Mouse (Mus musculus) heart, embryonic 13.5 days (tissue): Measurements from ENCODE around the gene Smbd1. TPM values are rescaled to one million over a fixed set of nuclear protein-coding genes. Genes with fewer than 3 reads are reported as not detected.

ENCODE experiments used
- ATAC-seq: fragments of 200-750 bp; cut with Nextera tagmentation; 2 replicates; pipeline ENCODE4 v1.8.0; 2017; ENCODE audit warnings: moderate TSS enrichment; ENCODE audit not compliant: insufficient number of reproducible peaks, low FRiP score, low TSS enrichment; ENCODE audit errors: extremely low read depth
- H3K27ac ChIP-seq: fragments of 300-500 bp; sonication (generic); replicated peaks from 2 replicates; pipeline ENCODE4 v1.5.1; 2015; ENCODE audit warnings: moderate library complexity, mild to moderate bottlenecking, inconsistent platforms
- H3K27me3 ChIP-seq: fragments of 300-500 bp; sonication (generic); replicated peaks from 2 replicates; pipeline ENCODE4 v1.6.1; 2015; ENCODE audit warnings: mild to moderate bottlenecking, inconsistent platforms
- H3K36me3 ChIP-seq: fragments of 300-500 bp; sonication (generic); 2 replicates; pipeline ENCODE4 v1.6.1; 2015; ENCODE audit warnings: mild to moderate bottlenecking, inconsistent platforms
- H3K4me1 ChIP-seq: fragments of 300-500 bp; sonication (generic); 2 replicates; pipeline ENCODE4 v1.6.1; 2015; ENCODE audit warnings: inconsistent platforms
- H3K4me2 ChIP-seq: fragments of 300-500 bp; sonication (generic); 2 replicates; pipeline ENCODE4 v1.6.1; 2015; ENCODE audit warnings: inconsistent platforms, mild to moderate bottlenecking, moderate library complexity
- H3K4me3 ChIP-seq: fragments of 300-500 bp; sonication (generic); 2 replicates; pipeline ENCODE4 v1.5.1; 2015; ENCODE audit warnings: moderate library complexity, mild to moderate bottlenecking, inconsistent platforms
- H3K9ac ChIP-seq: fragments of 300-500 bp; sonication (generic); 2 replicates; pipeline ENCODE4 v1.6.1; 2015; ENCODE audit warnings: inconsistent platforms, mild to moderate bottlenecking, moderate library complexity
- H3K9me3 ChIP-seq: fragments of 300-500 bp; sonication (generic); 2 replicates; pipeline ENCODE4 v1.6.1; 2016; ENCODE audit warnings: inconsistent platforms
- WGBS: fragments of 180-500 bp; shearing (Covaris S2); methylation state at CpG from one replicate; pipeline ENCODE4 v1.1.7; 2015; ENCODE audit warnings: mixed read lengths; 5-methylcytosine and 5-hydroxymethylcytosine counted together
- polyA plus RNA-seq: library from polyadenylated mRNA; unstranded; fragments of >200 nt; fragmentation: Nextera tagmentation; extraction: Ambion mirVana; gene quantifications from 2 replicates; pipeline ENCODE4 v1.2.1, GENCODE M21; 2015

Gene Smbd1
- polyA plus RNA-seq, 1 experiment from 2014 or later: not detected

- H3K36me3 ChIP-seq: no peaks in the 10 kb centered on the region
- H3K27ac ChIP-seq: no peak overlapping the region
- peak overlapping the region; percentile 59 for H3K4me2 ChIP-seq
- no peak for ATAC-seq
- 2% methylated on average over 9 of the region's 9 CpGs for WGBS
- H3K9me3 ChIP-seq: no peaks in the 10 kb centered on the region
- H3K9ac ChIP-seq: no peak overlapping the region
- H3K4me1 ChIP-seq: peaks cover 19% of the 10 kb centered on the region
- peak overlapping the region; percentile 25; the same call in 1 of the 2 replicates for H3K4me3 ChIP-seq
- no peaks in the 10 kb centered on the region for H3K27me3 ChIP-seq
Observed at GRCm38 (mm10) chr16:32812888-32813361, 2.6 kb upstream of the Smbd1 start.

GRCm38 (mm10) chr16:32807408-32808185 lies 2.7 kb downstream of the Smbd1 start:
- H3K9me3 ChIP-seq: no peaks in the 10 kb centered on the region
- H3K4me2 ChIP-seq: no peak overlapping the region
- no peaks in the 10 kb centered on the region for H3K27me3 ChIP-seq
- H3K27ac ChIP-seq: no peak overlapping the region
- no peak for ATAC-seq
- peaks cover 39% of the 10 kb centered on the region for H3K4me1 ChIP-seq
- no peak overlapping the region for H3K4me3 ChIP-seq
- H3K9ac ChIP-seq: no peak overlapping the region
- 58% methylated on average over 8 of the region's 8 CpGs for WGBS
- no peaks in the 10 kb centered on the region for H3K36me3 ChIP-seq

DNA sequence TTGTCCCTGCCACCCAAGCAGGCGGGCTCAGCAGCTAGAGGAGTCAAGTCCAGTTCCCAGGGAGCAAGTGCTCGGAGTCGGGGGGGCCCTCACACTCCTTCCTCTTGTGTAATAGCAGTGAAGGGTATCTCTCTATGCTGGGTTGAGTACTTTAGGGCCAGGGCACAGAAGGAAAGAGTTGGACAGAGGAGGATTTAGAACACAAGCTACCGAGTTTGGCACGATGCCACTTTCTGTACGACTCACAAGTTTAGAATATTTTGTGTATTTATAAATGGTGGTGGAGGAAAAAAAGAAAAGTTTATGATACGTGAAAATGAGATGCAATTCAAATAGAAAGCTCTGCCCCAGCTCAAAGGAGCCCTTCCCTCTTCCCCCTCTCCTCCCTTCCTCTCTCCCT lies 5.1 kb downstream of the Smbd1 start:
- peaks cover 49% of the 10 kb centered on the region for H3K4me1 ChIP-seq
- no peak overlapping the region for H3K4me3 ChIP-seq
- H3K36me3 ChIP-seq: no peaks in the 10 kb centered on the region
- ATAC-seq: no peak
- H3K9ac ChIP-seq: no peak overlapping the region
- no peak overlapping the region for H3K27ac ChIP-seq
- WGBS: 69% methylated on average over 7 of the region's 7 CpGs
- no peaks in the 10 kb centered on the region; the same call in 1 of the 2 replicates for H3K9me3 ChIP-seq
- H3K4me2 ChIP-seq: no peak overlapping the region
- no peaks in the 10 kb centered on the region for H3K27me3 ChIP-seq

GRCm38 (mm10) chr16:32803901-32804300 lies 6.4 kb downstream of the Smbd1 start:
- Histone ChIP-seq H3K27ac (peak overlapping the region; percentile 55; the same call in 1 of the 2 replicates), H3K36me3 (no peaks in the 10 kb centered on the region), H3K4me1 (peaks cover 49% of the 10 kb centered on the region), H3K4me2 (no peak overlapping the region), H3K27me3 (no peaks in the 10 kb centered on the region), H3K4me3 (no peak overlapping the region), H3K9ac (no peak overlapping the region), H3K9me3 (no peaks in the 10 kb centered on the region; the same call in 1 of the 2 replicates)
- 33% methylated on average over 5 of the region's 5 CpGs for WGBS
- no peak for ATAC-seq

- 46% methylated on average over 6 of the region's 6 CpGs for WGBS
- H3K9me3 ChIP-seq: no peaks in the 10 kb centered on the region; the same call in 1 of the 2 replicates
- H3K9ac ChIP-seq: no peak overlapping the region
- peaks cover 54% of the 10 kb centered on the region for H3K4me1 ChIP-seq
- peak overlapping the region; percentile 55 for H3K27ac ChIP-seq
- H3K27me3 ChIP-seq: no peaks in the 10 kb centered on the region
- 0 out of 2 replicates have a peak overlapping the region, but pooled peaks have one; percentile 10 for H3K4me2 ChIP-seq
- H3K4me3 ChIP-seq: no peak overlapping the region
- H3K36me3 ChIP-seq: no peaks in the 10 kb centered on the region
- no peak for ATAC-seq
Observed at GRCm38 (mm10) chr16:32803252-32803853, 6.9 kb downstream of the Smbd1 start.

DNA sequence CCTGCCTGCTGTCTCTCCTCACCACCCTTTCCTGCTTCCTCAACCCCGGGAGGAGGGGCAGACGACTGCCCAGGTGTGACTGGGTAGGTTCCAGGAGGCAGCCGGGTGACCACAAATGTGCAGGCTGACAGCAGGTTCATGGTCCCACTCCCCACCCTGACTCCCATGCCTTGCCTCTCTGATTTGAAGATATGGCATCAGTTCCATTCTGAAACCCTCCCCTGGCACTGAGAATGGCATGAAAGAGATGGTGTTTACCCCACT lies 12.9 kb downstream of the Smbd1 start, which contains the start of gene Muc20:
TSS of gene Muc20 (minus strand) at position 10 of the 264 bp plus-strand sequence.
- H3K4me3 ChIP-seq: no peak within 1 kb of the TSS
- peaks cover 8% of the 10 kb centered on the region; the same call in 1 of the 2 replicates for H3K27me3 ChIP-seq
- ATAC-seq: no peak
- no peak within 1 kb of the TSS for H3K9ac ChIP-seq
- H3K9me3 ChIP-seq: no peaks in the 10 kb centered on the region; the same call in 1 of the 2 replicates
- no peaks in the 10 kb centered on the region for H3K36me3 ChIP-seq
- no peak within 1 kb of the TSS for H3K27ac ChIP-seq
- no peak within 1 kb of the TSS for H3K4me2 ChIP-seq
- 63% methylated on average over 3 of the region's 3 CpGs for WGBS
- peaks cover 32% of the 10 kb centered on the region for H3K4me1 ChIP-seq

GRCm38 (mm10) chr16:32796676-32797425 lies 13.4 kb downstream of the Smbd1 start:
- Histone ChIP-seq H3K36me3 (no peaks in the 10 kb centered on the region), H3K9me3 (no peaks in the 10 kb centered on the region; the same call in 1 of the 2 replicates), H3K4me2 (no peak overlapping the region), H3K27ac (no peak overlapping the region), H3K9ac (no peak overlapping the region), H3K4me3 (no peak overlapping the region), H3K4me1 (peaks cover 30% of the 10 kb centered on the region), H3K27me3 (peaks cover 8% of the 10 kb centered on the region; the same call in 1 of the 2 replicates)
- WGBS: 69% methylated on average over 14 of the region's 14 CpGs
- no peak; the same call in 1 of the 2 replicates for ATAC-seq

DNA sequence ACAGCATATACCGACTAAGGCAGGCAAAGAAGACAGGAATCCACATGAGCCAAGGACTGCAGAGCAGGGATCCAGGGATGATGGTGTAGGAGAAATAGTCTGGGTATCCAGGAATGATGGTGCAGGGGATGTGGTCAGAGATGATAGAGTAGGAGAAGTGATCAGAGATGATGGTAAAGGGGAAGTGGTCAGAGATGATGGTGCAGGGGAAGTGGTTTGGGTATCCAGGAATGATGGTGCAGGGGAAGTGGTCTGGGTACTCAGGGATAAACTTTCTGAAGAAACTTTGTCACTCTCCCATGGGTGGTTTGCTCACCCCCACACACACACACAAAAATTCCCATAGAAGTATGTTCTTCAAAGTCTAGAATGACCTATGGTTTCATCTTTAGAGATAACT lies 15.1 kb downstream of the Smbd1 start:
- Histone ChIP-seq H3K27me3 (peaks cover 8% of the 10 kb centered on the region; the same call in 1 of the 2 replicates), H3K27ac (no peak overlapping the region), H3K4me2 (no peak overlapping the region), H3K9ac (no peak overlapping the region), H3K4me3 (no peak overlapping the region), H3K36me3 (no peaks in the 10 kb centered on the region), H3K9me3 (no peaks in the 10 kb centered on the region; the same call in 1 of the 2 replicates), H3K4me1 (peaks cover 24% of the 10 kb centered on the region)
- ATAC-seq: no peak
- WGBS: 72% methylated on average over 1 of the region's 1 CpGs

DNA sequence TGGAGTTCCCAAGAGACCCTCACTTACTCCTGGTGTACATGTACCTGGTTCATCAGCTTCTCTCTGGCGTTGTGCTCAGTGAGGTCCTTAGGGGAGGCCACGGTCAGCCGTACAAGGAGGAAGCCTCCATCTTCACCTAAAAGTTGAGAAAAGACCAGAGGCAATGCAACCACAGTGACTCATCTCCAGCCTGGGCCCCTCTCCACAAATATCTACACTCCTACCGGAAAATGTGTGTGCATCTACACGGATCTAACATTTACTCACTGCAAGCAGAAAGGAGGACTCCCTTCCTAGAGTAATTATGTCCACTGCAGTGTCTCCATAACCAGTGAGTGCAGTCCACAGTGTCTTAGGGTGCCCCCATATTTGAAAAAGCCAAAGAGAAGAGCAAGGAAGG lies 20.2 kb downstream of the Smbd1 start:
- ATAC-seq: no peak
- peaks cover 10% of the 10 kb centered on the region for H3K4me1 ChIP-seq
- H3K9me3 ChIP-seq: no peaks in the 10 kb centered on the region
- H3K36me3 ChIP-seq: no peaks in the 10 kb centered on the region
- no peaks in the 10 kb centered on the region; the same call in 1 of the 2 replicates for H3K27me3 ChIP-seq
- H3K9ac ChIP-seq: no peak overlapping the region
- no peak overlapping the region for H3K27ac ChIP-seq
- H3K4me2 ChIP-seq: no peak overlapping the region
- no peak overlapping the region for H3K4me3 ChIP-seq
- 87% methylated on average over 5 of the region's 5 CpGs for WGBS

DNA sequence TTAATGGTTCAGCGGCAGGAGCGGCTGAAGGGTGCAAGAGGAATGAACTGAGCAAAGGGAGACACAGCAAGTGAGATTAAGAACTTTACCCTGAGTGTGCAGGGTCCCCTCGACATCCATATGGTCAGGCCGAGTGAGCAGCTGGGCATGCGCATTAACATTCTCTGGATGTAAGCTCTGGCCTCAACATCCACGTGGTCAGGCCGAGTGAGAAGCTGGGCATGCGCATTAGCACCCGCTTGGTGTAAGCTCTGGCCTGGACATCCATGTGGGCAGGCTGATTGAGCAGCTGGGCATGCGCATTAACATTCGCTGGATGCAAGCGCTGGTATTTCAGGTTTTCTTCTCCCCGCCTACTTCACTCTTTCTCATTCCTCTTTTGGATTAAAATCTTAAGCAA lies 25.4 kb downstream of the Smbd1 start:
- no peaks in the 10 kb centered on the region for H3K27me3 ChIP-seq
- H3K4me1 ChIP-seq: no peaks in the 10 kb centered on the region
- H3K9ac ChIP-seq: no peak overlapping the region
- WGBS: 77% methylated on average over 13 of the region's 13 CpGs
- H3K4me2 ChIP-seq: no peak overlapping the region
- ATAC-seq: no peak
- H3K4me3 ChIP-seq: no peak overlapping the region
- no peak overlapping the region for H3K27ac ChIP-seq
- H3K36me3 ChIP-seq: no peaks in the 10 kb centered on the region
- no peaks in the 10 kb centered on the region for H3K9me3 ChIP-seq
